Mouse (Mus musculus): ENCODE measurements at regions not wholly inside any gene's neighbourhood (a gene's known extent, or its start where the extent isn't known, plus 50 kb on each side); places are given as distances from the start of the nearest gene placed in this dataset.

DNA sequence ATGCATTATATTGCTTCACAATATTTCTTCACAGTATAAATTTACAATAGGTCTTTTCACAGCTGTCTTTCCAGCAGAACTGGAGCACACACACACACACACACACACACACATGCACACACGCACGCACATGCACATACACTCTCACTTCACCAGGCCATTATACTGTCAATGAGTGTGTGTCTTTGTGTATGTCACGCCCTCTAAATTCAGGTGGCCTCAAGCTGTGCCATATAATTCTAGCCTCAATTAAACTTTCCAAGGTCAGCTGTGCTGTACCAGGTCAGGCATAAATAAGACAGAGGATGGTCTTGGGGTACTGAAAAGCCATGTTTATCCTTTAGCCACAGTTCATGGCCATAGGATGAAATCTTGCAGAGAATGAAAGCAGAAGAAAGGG, 442.4 kb downstream of the Gm10295 start:
- Histone ChIP-seq H3K9ac (ENCODE audit: low read depth, low read length) (no peak overlapping the region), H3K27me3 (replicated peaks; ENCODE audit: control insufficient read depth, insufficient read depth, low read length) (no peaks in the 10 kb centered on the region), H3K9me3 (ENCODE audit: control insufficient read depth, low read length) (no peaks in the 10 kb centered on the region), H3K27ac (ENCODE audit: low read depth, low read length) (no peak overlapping the region), H3K4me2 (ENCODE audit: low read length) (no peak overlapping the region), H3K4me3 (ENCODE audit: low read length) (no peak overlapping the region), H3K4me1 (ENCODE audit: control insufficient read depth, insufficient read depth, low read depth, low read length) (no peaks in the 10 kb centered on the region), H3K36me3 (ENCODE audit: control insufficient read depth, insufficient read depth, low read length) (no peaks in the 10 kb centered on the region)
- ATAC-seq: no peak
- 44% methylated on average over 3 of the region's 3 CpGs for WGBS

DNA sequence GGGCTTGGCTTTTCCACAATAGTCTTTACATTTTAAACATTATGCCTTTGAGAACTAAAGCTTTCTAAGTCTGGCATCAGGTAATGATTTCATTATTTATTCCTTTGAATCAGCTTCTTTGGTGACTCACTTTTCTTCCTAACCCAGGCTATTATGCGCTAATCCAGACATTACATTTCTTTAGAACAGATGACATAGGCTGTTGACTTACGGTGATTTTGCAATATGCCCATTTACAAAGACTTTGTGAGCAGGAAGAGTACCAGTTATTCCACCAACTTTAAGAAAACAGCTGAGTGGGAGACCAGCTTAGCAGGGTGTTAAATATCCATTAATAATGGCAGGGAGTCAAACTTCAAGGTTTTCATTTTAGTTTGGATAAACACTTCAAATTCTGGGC, 459.6 kb downstream of the Gm10295 start:
- Histone ChIP-seq H3K4me1 (ENCODE audit: control insufficient read depth, insufficient read depth, low read depth, low read length) (no peaks in the 10 kb centered on the region), H3K27me3 (replicated peaks; ENCODE audit: control insufficient read depth, insufficient read depth, low read length) (no peaks in the 10 kb centered on the region), H3K9ac (ENCODE audit: low read depth, low read length) (no peak overlapping the region), H3K4me2 (ENCODE audit: low read length) (no peak overlapping the region), H3K9me3 (ENCODE audit: control insufficient read depth, low read length) (no peaks in the 10 kb centered on the region), H3K36me3 (ENCODE audit: control insufficient read depth, insufficient read depth, low read length) (no peaks in the 10 kb centered on the region), H3K4me3 (ENCODE audit: low read length) (no peak overlapping the region), H3K27ac (ENCODE audit: low read depth, low read length) (no peak overlapping the region)
- 90% methylated on average over 2 of the region's 2 CpGs for WGBS
- ATAC-seq: no peak

DNA sequence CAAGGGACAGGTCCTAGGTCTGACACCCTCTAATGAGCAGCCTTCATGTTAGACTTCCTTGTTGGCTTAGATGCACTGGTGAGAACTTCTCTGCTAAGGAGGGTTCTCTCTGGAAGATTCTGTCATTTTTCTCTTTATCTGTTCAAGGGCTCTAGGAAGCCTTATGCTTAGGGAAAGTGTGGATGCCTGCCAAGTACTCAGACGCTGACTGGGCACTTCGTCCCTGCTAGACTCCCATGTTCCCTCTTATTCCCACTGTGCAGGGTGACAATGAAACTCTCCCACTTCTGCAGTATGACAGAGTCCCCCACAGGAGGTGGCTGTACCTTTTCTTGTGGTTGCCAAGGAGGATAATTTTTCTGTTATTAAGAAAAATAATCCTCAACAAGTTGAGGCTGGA, 470.8 kb downstream of the Gm10295 start:
- ATAC-seq: no peak
- Histone ChIP-seq H3K36me3 (ENCODE audit: control insufficient read depth, insufficient read depth, low read length) (no peaks in the 10 kb centered on the region), H3K9me3 (ENCODE audit: control insufficient read depth, low read length) (no peaks in the 10 kb centered on the region), H3K4me3 (ENCODE audit: low read length) (no peak overlapping the region), H3K4me2 (ENCODE audit: low read length) (no peak overlapping the region), H3K4me1 (ENCODE audit: control insufficient read depth, insufficient read depth, low read depth, low read length) (no peaks in the 10 kb centered on the region), H3K27ac (ENCODE audit: low read depth, low read length) (no peak overlapping the region), H3K9ac (ENCODE audit: low read depth, low read length) (no peak overlapping the region), H3K27me3 (replicated peaks; ENCODE audit: control insufficient read depth, insufficient read depth, low read length) (no peaks in the 10 kb centered on the region)
- 44% methylated on average over 2 of the region's 2 CpGs for WGBS

DNA sequence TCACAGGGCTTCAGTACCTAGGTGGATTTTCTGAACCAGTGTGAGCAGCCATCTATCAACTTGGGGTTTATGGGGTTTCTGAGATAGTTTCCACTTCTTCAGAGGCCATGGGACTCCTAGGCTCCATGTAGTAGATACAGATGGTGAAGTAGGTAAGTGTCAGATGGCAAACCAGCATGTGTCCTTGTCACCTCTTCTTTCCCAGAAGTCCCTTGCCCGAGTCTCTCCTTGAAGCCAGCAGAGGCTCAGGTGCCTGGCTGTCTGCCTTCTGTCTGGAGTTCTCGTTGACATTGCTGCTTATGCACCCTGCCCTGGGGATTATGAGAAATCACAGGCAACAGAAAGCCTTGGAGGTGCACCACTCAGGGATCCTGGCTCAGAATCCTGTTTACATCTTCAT, 476.9 kb downstream of the Gm10295 start:
- H3K4me3 ChIP-seq (ENCODE audit: low read length): no peak overlapping the region
- no peaks in the 10 kb centered on the region for H3K27me3 ChIP-seq (replicated peaks; ENCODE audit: control insufficient read depth, insufficient read depth, low read length)
- H3K27ac ChIP-seq (ENCODE audit: low read depth, low read length): no peak overlapping the region
- 82% methylated on average over 2 of the region's 2 CpGs for WGBS
- no peak overlapping the region for H3K9ac ChIP-seq (ENCODE audit: low read depth, low read length)
- H3K4me2 ChIP-seq (ENCODE audit: low read length): no peak overlapping the region
- peak; percentile 54; the same call in 1 of the 2 replicates for ATAC-seq
- no peaks in the 10 kb centered on the region for H3K9me3 ChIP-seq (ENCODE audit: control insufficient read depth, low read length)
- H3K4me1 ChIP-seq (ENCODE audit: control insufficient read depth, insufficient read depth, low read depth, low read length): no peaks in the 10 kb centered on the region
- no peaks in the 10 kb centered on the region for H3K36me3 ChIP-seq (ENCODE audit: control insufficient read depth, insufficient read depth, low read length)

DNA sequence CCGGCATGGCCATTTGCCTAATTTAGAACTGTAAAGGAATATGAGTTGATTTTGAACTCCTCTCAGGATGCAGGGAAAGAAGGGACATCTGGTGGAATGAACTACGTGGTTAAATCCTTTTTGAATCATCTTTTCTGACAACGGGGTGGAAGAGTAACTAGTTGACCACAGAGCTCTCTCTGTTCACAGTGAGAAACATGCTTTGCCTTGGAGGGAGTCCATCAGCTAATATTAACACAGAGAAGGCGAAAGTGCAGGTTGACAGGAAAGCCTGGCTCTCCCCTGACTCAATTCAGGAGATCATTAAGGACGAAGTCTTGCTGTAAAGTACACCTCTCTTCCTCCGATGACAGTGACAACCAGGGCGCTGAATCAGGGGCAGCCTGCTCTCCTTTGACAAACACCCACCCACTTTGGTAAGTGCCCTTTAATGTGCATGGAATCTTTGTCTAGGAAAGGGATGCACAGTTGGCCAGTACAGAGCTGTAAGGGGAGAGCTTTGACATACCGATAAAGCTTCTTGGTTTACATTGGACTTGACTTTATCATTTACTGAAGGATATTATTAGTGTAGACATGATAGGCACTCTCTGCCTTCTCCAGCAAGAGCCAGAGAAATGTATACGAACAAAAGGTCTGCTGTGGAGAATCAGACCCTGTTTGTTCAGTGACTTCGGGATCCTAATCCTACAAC, 480.3 kb downstream of the Gm10295 start:
- Histone ChIP-seq H3K9me3 (ENCODE audit: control insufficient read depth, low read length) (no peaks in the 10 kb centered on the region), H3K36me3 (ENCODE audit: control insufficient read depth, insufficient read depth, low read length) (no peaks in the 10 kb centered on the region), H3K4me2 (ENCODE audit: low read length) (no peak overlapping the region), H3K27ac (ENCODE audit: low read depth, low read length) (no peak overlapping the region), H3K4me1 (ENCODE audit: control insufficient read depth, insufficient read depth, low read depth, low read length) (no peaks in the 10 kb centered on the region), H3K27me3 (replicated peaks; ENCODE audit: control insufficient read depth, insufficient read depth, low read length) (no peaks in the 10 kb centered on the region), H3K9ac (ENCODE audit: low read depth, low read length) (no peak overlapping the region), H3K4me3 (ENCODE audit: low read length) (no peak overlapping the region)
- no peak for ATAC-seq
- 82% methylated on average over 10 of the region's 10 CpGs for WGBS

DNA sequence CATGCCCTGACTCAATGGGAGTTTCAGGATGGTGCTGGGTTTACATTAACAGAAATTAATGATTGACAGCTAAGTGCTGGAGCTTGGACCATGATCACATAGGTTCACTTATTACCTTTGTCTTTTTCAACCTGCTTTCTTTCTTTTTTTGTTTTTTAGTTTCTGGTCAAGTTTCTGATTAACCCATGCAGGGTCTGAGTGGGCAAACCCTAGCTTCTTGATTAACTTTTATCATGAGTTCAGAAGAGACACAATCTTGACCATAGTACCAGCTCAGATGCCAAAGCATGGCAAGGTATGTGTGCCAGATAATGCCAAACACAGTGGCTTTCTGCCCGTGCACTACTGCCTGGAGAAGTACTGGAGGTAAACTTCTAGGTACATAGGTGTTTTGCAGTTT, 482.2 kb downstream of the Gm10295 start:
- Histone ChIP-seq H3K4me2 (ENCODE audit: low read length) (no peak overlapping the region), H3K36me3 (ENCODE audit: control insufficient read depth, insufficient read depth, low read length) (no peaks in the 10 kb centered on the region), H3K4me3 (ENCODE audit: low read length) (no peak overlapping the region), H3K27ac (ENCODE audit: low read depth, low read length) (no peak overlapping the region), H3K9me3 (ENCODE audit: control insufficient read depth, low read length) (no peaks in the 10 kb centered on the region), H3K27me3 (replicated peaks; ENCODE audit: control insufficient read depth, insufficient read depth, low read length) (no peaks in the 10 kb centered on the region), H3K9ac (ENCODE audit: low read depth, low read length) (no peak overlapping the region), H3K4me1 (ENCODE audit: control insufficient read depth, insufficient read depth, low read depth, low read length) (no peaks in the 10 kb centered on the region)
- 82% methylated on average over 1 of the region's 1 CpGs for WGBS
- ATAC-seq: no peak

DNA sequence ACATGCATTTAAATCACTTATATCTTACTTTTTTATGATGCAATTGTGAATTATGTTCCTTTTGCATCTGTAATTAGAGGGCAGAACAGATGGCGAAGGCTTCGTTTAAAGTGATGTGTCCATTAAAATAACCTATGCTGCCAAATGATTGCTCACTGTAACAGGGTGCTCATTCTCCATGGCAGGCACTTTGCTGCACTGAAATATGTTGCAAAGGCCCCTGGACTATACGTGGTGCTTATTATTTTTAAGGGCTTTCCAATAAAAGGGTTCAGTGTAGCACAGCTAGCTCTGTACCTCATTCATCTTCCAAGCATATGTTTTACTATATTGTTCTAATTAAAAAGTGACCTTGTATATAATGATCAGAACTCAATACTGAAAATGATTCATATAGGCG, 491.3 kb downstream of the Gm10295 start:
- no peaks in the 10 kb centered on the region for H3K36me3 ChIP-seq (ENCODE audit: control insufficient read depth, insufficient read depth, low read length)
- 65% methylated on average over 4 of the region's 4 CpGs for WGBS
- H3K27ac ChIP-seq (ENCODE audit: low read depth, low read length): no peak overlapping the region
- H3K4me2 ChIP-seq (ENCODE audit: low read length): no peak overlapping the region
- no peaks in the 10 kb centered on the region for H3K4me1 ChIP-seq (ENCODE audit: control insufficient read depth, insufficient read depth, low read depth, low read length)
- H3K9ac ChIP-seq (ENCODE audit: low read depth, low read length): no peak overlapping the region
- no peak overlapping the region for H3K4me3 ChIP-seq (ENCODE audit: low read length)
- H3K9me3 ChIP-seq (ENCODE audit: control insufficient read depth, low read length): no peaks in the 10 kb centered on the region
- H3K27me3 ChIP-seq (replicated peaks; ENCODE audit: control insufficient read depth, insufficient read depth, low read length): no peaks in the 10 kb centered on the region; the same call in 1 of the 2 replicates
- no peak for ATAC-seq

DNA sequence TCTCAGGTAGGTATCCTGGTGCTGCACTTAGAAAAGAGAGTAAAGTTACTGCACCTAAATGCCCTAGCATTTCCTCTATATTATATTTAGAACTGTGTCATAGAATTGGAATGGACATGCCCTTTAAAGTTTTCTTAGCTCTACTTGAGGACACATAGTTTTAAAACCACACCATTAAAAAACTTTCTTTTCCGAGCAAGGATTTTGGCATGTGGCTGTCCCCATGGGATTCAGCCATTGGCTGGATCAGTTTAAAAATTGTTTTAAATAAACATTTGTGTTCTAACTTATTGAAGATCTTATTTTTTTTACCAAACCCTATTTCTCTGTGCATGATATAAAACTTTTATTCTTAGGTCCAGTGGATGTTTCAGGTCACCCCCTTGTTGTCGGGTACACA, 484.2 kb upstream of the Nr2f2 start:
- Histone ChIP-seq H3K4me3 (ENCODE audit: low read length) (no peak overlapping the region), H3K4me2 (ENCODE audit: low read length) (no peak overlapping the region), H3K27ac (ENCODE audit: low read depth, low read length) (no peak overlapping the region), H3K9me3 (ENCODE audit: control insufficient read depth, low read length) (no peaks in the 10 kb centered on the region), H3K36me3 (ENCODE audit: control insufficient read depth, insufficient read depth, low read length) (no peaks in the 10 kb centered on the region), H3K27me3 (replicated peaks; ENCODE audit: control insufficient read depth, insufficient read depth, low read length) (no peaks in the 10 kb centered on the region), H3K4me1 (ENCODE audit: control insufficient read depth, insufficient read depth, low read depth, low read length) (no peaks in the 10 kb centered on the region), H3K9ac (ENCODE audit: low read depth, low read length) (no peak overlapping the region)
- 81% methylated on average over 2 of the region's 2 CpGs for WGBS
- ATAC-seq: no peak

DNA sequence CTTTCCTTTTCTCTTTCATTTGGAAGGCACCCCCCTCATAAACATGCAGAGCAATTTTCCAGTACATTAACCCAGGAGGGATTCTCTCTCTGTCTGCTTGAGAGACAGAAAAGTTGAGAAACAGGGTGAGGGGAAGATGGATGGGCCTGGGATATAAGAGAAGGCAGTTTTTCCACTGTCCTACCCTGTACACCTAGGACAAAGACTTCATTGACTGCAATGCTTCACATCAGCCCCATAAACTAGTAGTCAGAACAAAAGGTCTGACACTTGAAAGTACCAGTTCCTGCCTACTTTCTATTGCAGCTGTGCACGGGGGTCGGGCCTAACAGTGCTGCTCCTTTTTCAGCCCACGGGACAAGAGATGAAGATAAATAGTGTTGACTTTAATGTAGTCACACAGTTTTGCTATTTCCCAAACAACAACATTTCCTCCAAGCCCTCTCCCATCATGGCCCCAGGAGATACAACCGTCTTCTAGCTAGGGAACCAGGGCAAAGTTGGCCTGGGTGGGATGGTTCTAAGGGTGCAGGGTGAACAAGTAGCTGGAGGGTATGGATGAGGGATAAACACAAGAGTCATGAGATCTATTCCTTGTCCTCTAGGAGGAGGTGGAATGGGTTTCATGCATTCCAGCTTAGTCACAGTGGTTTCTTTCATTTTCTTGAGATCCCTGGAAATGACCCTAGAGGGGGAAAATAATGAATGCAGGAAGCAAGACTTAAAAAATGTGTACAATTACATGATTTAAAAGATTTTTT, 481.7 kb upstream of the Nr2f2 start:
- Histone ChIP-seq H3K27ac (ENCODE audit: low read depth, low read length) (no peak overlapping the region), H3K4me1 (ENCODE audit: control insufficient read depth, insufficient read depth, low read depth, low read length) (no peaks in the 10 kb centered on the region), H3K4me2 (ENCODE audit: low read length) (no peak overlapping the region), H3K36me3 (ENCODE audit: control insufficient read depth, insufficient read depth, low read length) (no peaks in the 10 kb centered on the region), H3K9ac (ENCODE audit: low read depth, low read length) (no peak overlapping the region), H3K27me3 (replicated peaks; ENCODE audit: control insufficient read depth, insufficient read depth, low read length) (no peaks in the 10 kb centered on the region), H3K4me3 (ENCODE audit: low read length) (no peak overlapping the region), H3K9me3 (ENCODE audit: control insufficient read depth, low read length) (no peaks in the 10 kb centered on the region)
- WGBS: 27% methylated on average over 4 of the region's 4 CpGs
- ATAC-seq: peak; percentile 56; the same call in 1 of the 2 replicates
